Mouse (Mus musculus) liver, embryonic 15.5 days (tissue): ENCODE measurements around the gene Mei1. TPM values are rescaled to one million over a fixed set of nuclear protein-coding genes. Genes with fewer than 3 reads are reported as not detected.
A peak's percentile ranks its signal among the peaks of the same experiment; 100 is the strongest.

Experiments used
- ATAC-seq: fragments of 200-750 bp; cut with Nextera tagmentation; 2 replicates; pipeline ENCODE4 v1.8.0; 2017; ENCODE audit warnings: moderate number of reproducible peaks, mild to moderate bottlenecking, moderate library complexity; ENCODE audit not compliant: insufficient read depth
- H3K27ac ChIP-seq: fragments of 300-500 bp; sonication (generic); replicated peaks from 2 replicates; pipeline ENCODE4 v1.5.1; 2015; ENCODE audit warnings: mild to moderate bottlenecking, inconsistent platforms
- H3K27me3 ChIP-seq: fragments of 300-500 bp; sonication (generic); 2 replicates; pipeline ENCODE4 v1.6.1; 2015; ENCODE audit warnings: mild to moderate bottlenecking, inconsistent platforms
- H3K36me3 ChIP-seq: fragments of 300-500 bp; sonication (generic); replicated peaks from 2 replicates; pipeline ENCODE4 v1.6.1; 2015; ENCODE audit warnings: moderate library complexity, mild to moderate bottlenecking, inconsistent platforms
- H3K4me1 ChIP-seq: fragments of 300-500 bp; sonication (generic); replicated peaks from 2 replicates; pipeline ENCODE4 v1.6.1; 2015; ENCODE audit warnings: inconsistent platforms
- H3K4me2 ChIP-seq: fragments of 300-500 bp; sonication (generic); 2 replicates; pipeline ENCODE4 v1.6.1; 2015; ENCODE audit warnings: moderate library complexity, mild to moderate bottlenecking, inconsistent platforms
- H3K4me3 ChIP-seq: fragments of 300-500 bp; sonication (generic); replicated peaks from 2 replicates; pipeline ENCODE4 v1.5.1; 2015; ENCODE audit warnings: mild to moderate bottlenecking, inconsistent platforms
- H3K9ac ChIP-seq: fragments of 300-500 bp; sonication (generic); 2 replicates; pipeline ENCODE4 v1.6.1; 2015; ENCODE audit warnings: moderate library complexity, mild to moderate bottlenecking, inconsistent platforms
- H3K9me3 ChIP-seq: fragments of 300-500 bp; sonication (generic); replicated peaks from 2 replicates; pipeline ENCODE4 v1.6.1; 2016; ENCODE audit warnings: inconsistent platforms
- WGBS: fragments of 180-500 bp; shearing (Covaris S2); methylation state at CpG from one replicate; pipeline ENCODE4 v1.1.7; 2015; ENCODE audit warnings: mixed read lengths; ENCODE audit not compliant: insufficient replicate concordance; 5-methylcytosine and 5-hydroxymethylcytosine counted together
- polyA plus RNA-seq: library from polyadenylated mRNA; unstranded; fragments of >200 nt; fragmentation: Nextera tagmentation; extraction: Ambion mirVana; gene quantifications from 2 replicates; pipeline ENCODE4 v1.2.1, GENCODE M21; 2015

The Mei1 gene
- polyA plus RNA-seq, 1 experiment from 2014 or later: not detected

DNA sequence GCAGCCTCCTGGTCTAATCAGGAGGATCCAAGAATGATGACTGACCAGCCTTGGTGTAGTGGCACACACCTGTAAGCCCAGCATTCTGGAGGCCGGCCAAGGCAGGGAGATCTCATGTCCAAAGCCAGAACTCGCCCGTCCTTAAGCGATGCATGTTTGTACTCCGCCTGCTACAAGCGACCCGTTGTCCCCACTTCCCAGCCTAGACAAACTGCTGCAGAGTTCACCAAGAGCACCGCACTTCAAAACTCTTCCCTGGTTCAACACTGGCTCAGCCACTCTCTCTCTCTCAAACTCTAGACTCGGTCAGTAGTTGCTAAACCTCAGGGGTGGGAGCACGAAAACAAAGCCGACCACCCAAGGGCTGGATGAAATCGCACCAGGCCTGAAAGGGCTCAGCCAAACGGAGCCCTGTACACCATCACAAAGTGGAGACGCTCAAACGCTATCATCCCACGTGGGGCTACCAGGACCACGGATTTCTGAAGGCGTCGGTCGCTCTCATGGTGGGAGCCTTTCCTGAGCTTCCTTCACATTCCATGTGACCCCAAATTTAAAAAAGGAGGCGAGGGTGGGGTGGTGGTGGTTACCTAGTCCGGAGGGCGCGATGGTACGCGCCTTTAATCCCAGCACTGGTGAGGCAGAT lies 23.4 kb upstream of the Mei1 start:
- peak; percentile 37 for ATAC-seq

DNA sequence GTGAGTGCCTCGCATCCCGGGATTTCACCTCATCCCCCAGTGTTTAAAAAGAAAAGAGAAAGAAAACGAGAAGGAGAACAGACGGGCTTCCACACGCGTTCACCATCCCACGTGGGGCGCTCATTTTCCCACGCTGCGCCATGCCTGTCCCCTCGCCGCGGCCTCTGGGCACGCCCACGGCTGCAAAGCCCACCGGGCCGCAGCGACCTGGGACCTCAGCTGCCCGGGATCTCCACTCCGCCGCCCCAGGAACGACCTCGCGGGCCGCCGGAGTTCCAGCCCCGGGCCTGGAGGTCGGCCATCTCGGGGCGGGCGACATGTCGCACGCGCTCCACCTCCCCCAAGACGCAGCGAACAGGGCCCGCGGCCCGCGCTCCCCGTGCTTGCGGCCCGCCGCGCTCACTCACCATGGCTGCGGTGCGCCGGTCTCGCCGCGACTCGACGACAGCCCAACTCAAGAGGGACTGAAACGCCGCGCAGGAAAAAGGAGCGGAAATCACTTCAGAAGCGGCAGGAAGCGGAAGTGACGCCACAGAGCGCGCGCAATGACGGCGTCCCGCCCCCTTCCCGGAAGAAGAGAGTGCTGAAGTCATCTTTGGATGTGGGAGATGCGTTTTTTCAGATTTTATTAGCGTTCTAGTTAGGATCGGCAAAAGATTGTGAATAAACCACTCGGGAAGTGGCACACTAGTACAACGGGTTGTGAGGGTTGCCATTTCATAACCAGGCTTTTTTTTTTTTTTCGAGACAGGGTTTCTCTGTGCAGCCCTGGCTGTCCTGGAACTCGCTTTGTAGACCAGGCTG lies 22.5 kb upstream of the Mei1 start, which contains the start of gene Snu13:
Gene Snu13 (minus strand): TSS at position 519 of the 804 bp plus-strand sequence.
- WGBS: under 1% methylated on average over 74 of the region's 74 CpGs
- H3K4me3 ChIP-seq: peak within 1 kb of the TSS; percentile 94
- H3K4me2 ChIP-seq: peak within 1 kb of the TSS; percentile 94
- no peaks in the 10 kb centered on the region for H3K9me3 ChIP-seq
- H3K36me3 ChIP-seq: peaks cover 18% of the 10 kb centered on the region
- peak within 1 kb of the TSS; percentile 95 for H3K9ac ChIP-seq
- ATAC-seq: peak; percentile 75
- H3K27me3 ChIP-seq: peaks cover 20% of the 10 kb centered on the region
- H3K4me1 ChIP-seq: peaks cover 36% of the 10 kb centered on the region
- peak within 1 kb of the TSS; percentile 89 for H3K27ac ChIP-seq

More for the DNA sequence above, 23.4 kb upstream of the Mei1 start:
- Histone ChIP-seq H3K4me3 (peak overlapping the region; percentile 94), H3K27ac (peak overlapping the region; percentile 89), H3K36me3 (peaks cover 20% of the 10 kb centered on the region), H3K27me3 (peaks cover 20% of the 10 kb centered on the region), H3K9me3 (no peaks in the 10 kb centered on the region), H3K9ac (peak overlapping the region; percentile 95), H3K4me2 (peak overlapping the region; percentile 94), H3K4me1 (peaks cover 36% of the 10 kb centered on the region)
- WGBS: 1% methylated on average over 26 of the region's 26 CpGs

GRCm38 (mm10) chr15:82052544-82052943 lies 17.3 kb upstream of the Mei1 start:
- H3K9ac ChIP-seq: no peak overlapping the region
- 43% methylated on average over 5 of the region's 5 CpGs for WGBS
- no peaks in the 10 kb centered on the region for H3K36me3 ChIP-seq
- H3K4me1 ChIP-seq: peaks cover 7% of the 10 kb centered on the region
- no peak overlapping the region for H3K27ac ChIP-seq
- no peak for ATAC-seq
- H3K27me3 ChIP-seq: peaks cover 29% of the 10 kb centered on the region
- H3K4me2 ChIP-seq: no peak overlapping the region
- H3K4me3 ChIP-seq: no peak overlapping the region
- H3K9me3 ChIP-seq: no peaks in the 10 kb centered on the region

DNA sequence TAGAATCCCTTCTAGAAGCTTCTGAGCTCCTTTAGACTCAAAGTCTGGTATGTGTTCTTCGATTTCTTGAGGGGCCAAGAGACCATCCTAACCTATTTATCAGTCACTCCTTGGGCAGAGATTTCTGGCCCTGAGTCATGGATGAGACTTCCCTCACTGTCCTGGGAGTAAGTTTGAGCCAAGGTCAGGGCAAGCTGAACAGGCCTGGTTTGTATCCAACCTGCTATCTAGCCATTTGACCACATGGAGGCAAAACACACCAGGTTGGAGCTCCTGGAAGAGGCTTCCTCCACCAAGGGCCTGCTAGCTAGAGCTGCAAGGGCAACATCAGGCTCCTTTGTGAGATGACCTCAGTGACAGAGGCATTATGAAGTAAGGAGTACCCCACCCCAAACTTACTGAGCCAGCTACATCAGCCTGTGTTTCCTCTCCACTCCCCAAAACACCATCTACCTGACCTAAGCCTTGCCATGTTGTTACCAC lies 11.0 kb upstream of the Mei1 start, which contains the start of gene 4930407I10Rik:
Gene 4930407I10Rik (plus strand): TSS at position 433 of the 483 bp plus-strand sequence.
- Histone ChIP-seq H3K27me3 (peaks cover 42% of the 10 kb centered on the region), H3K9me3 (no peaks in the 10 kb centered on the region), H3K4me2 (no peak within 1 kb of the TSS), H3K36me3 (no peaks in the 10 kb centered on the region), H3K9ac (no peak within 1 kb of the TSS), H3K4me3 (no peak within 1 kb of the TSS), H3K4me1 (no peaks in the 10 kb centered on the region), H3K27ac (no peak within 1 kb of the TSS)
- 54% methylated on average over 1 of the region's 1 CpGs for WGBS
- ATAC-seq: no peak

- WGBS: 51% methylated on average over 14 of the region's 14 CpGs
- Histone ChIP-seq H3K4me3 (no peak overlapping the region), H3K27ac (no peak overlapping the region), H3K36me3 (no peaks in the 10 kb centered on the region), H3K9me3 (no peaks in the 10 kb centered on the region), H3K4me2 (no peak overlapping the region), H3K9ac (no peak overlapping the region), H3K4me1 (no peaks in the 10 kb centered on the region), H3K27me3 (peaks cover 66% of the 10 kb centered on the region)
- ATAC-seq: no peak
Observed at GRCm38 (mm10) chr15:82063909-82064308, 5.9 kb upstream of the Mei1 start.

GRCm38 (mm10) chr15:82065511-82065910 lies 4.3 kb upstream of the Mei1 start:
- no peak for ATAC-seq
- Histone ChIP-seq H3K4me1 (no peaks in the 10 kb centered on the region), H3K4me2 (no peak overlapping the region), H3K9ac (no peak overlapping the region), H3K4me3 (no peak overlapping the region), H3K27ac (no peak overlapping the region), H3K36me3 (no peaks in the 10 kb centered on the region), H3K27me3 (peaks cover 80% of the 10 kb centered on the region), H3K9me3 (no peaks in the 10 kb centered on the region)
- 8% methylated on average over 7 of the region's 7 CpGs for WGBS

- peaks cover 64% of the 10 kb centered on the region for H3K27me3 ChIP-seq
Observed at GRCm38 (mm10) chr15:82071816-82072469, 2.1 kb downstream of the Mei1 start.

GRCm38 (mm10) chr15:82073490-82073889 lies 3.7 kb downstream of the Mei1 start:
- H3K4me3 ChIP-seq: no peak overlapping the region
- no peaks in the 10 kb centered on the region for H3K36me3 ChIP-seq
- H3K9me3 ChIP-seq: no peaks in the 10 kb centered on the region
- H3K4me2 ChIP-seq: no peak overlapping the region
- no peak overlapping the region for H3K27ac ChIP-seq
- H3K4me1 ChIP-seq: no peaks in the 10 kb centered on the region
- WGBS: 60% methylated on average over 7 of the region's 7 CpGs
- H3K27me3 ChIP-seq: peaks cover 50% of the 10 kb centered on the region
- H3K9ac ChIP-seq: no peak overlapping the region
- no peak for ATAC-seq

More at GRCm38 (mm10) chr15:82071816-82072469, 2.1 kb downstream of the Mei1 start:
- H3K4me3 ChIP-seq: no peak overlapping the region
- H3K9me3 ChIP-seq: no peaks in the 10 kb centered on the region
- 78% methylated on average over 26 of the region's 26 CpGs for WGBS
- no peak overlapping the region for H3K27ac ChIP-seq
- H3K4me2 ChIP-seq: no peak overlapping the region
- no peaks in the 10 kb centered on the region for H3K36me3 ChIP-seq
- no peak for ATAC-seq
- no peak overlapping the region for H3K9ac ChIP-seq
- no peaks in the 10 kb centered on the region for H3K4me1 ChIP-seq

DNA sequence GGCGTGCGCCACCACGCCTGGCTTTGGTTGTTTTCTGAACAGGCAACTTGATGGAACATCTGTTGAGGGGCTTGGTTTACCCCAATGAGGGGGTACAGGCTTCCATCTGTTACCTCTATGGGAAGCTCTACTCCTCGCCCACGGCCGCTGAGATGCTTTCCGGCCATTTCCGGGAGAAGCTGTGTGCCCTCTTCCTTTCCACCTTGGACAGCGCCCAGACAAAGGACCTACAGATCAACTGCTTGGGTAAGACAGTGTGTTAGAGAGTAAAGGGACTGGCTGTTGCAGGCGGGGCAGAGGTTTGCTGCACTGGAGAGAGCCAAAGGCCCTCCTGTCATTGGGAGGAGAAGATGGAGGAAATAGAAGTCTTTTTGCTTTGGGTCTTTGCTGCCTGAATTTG lies 10.1 kb downstream of the Mei1 start:
- Histone ChIP-seq H3K36me3 (no peaks in the 10 kb centered on the region), H3K9ac (no peak overlapping the region), H3K9me3 (no peaks in the 10 kb centered on the region), H3K27me3 (peaks cover 5% of the 10 kb centered on the region; the same call in 1 of the 2 replicates), H3K4me1 (no peaks in the 10 kb centered on the region), H3K4me2 (no peak overlapping the region), H3K4me3 (no peak overlapping the region), H3K27ac (no peak overlapping the region)
- ATAC-seq: no peak
- WGBS: 53% methylated on average over 10 of the region's 10 CpGs

- 25% methylated on average over 7 of the region's 7 CpGs for whole genome bisulfite sequencing
- no peak for ATAC-seq
Observed at GRCm38 (mm10) chr15:82081161-82081560, 11.4 kb downstream of the Mei1 start.

DNA sequence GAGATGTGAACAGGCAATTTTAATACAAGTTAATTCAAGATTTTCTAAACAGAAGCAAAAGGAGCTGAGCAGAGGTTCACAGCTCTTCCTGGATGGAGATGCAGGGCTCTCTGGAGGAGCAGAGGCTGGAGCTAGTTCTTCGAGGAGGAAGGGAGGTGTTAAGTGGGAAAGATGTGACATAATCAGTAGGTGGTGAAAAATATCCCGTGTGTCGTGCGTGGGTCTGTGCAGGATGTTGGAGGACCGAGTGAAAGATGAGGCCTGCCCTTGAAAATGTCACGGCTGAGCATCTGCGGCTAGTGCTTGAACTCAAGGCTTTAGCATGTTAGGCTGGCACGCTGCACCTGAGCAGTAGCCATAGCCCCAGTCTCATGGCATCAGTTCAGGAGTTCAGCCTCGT lies 15.8 kb downstream of the Mei1 start:
- H3K27ac ChIP-seq: no peak overlapping the region
- H3K36me3 ChIP-seq: no peaks in the 10 kb centered on the region
- ATAC-seq: no peak
- H3K4me2 ChIP-seq: no peak overlapping the region
- no peaks in the 10 kb centered on the region for H3K4me1 ChIP-seq
- H3K27me3 ChIP-seq: peaks cover 23% of the 10 kb centered on the region
- no peak overlapping the region for H3K4me3 ChIP-seq
- H3K9me3 ChIP-seq: no peaks in the 10 kb centered on the region
- WGBS: 69% methylated on average over 9 of the region's 9 CpGs
- no peak overlapping the region for H3K9ac ChIP-seq

More at GRCm38 (mm10) chr15:82081161-82081560, 11.4 kb downstream of the Mei1 start:
- Histone ChIP-seq H3K4me1 (no peaks in the 10 kb centered on the region), H3K9me3 (no peaks in the 10 kb centered on the region), H3K9ac (no peak overlapping the region), H3K36me3 (no peaks in the 10 kb centered on the region), H3K27ac (no peak overlapping the region), H3K4me2 (no peak overlapping the region), H3K4me3 (no peak overlapping the region), H3K27me3 (peaks cover 4% of the 10 kb centered on the region; the same call in 1 of the 2 replicates)
